Mouse (Mus musculus) spleen, adult 2 months (tissue): ENCODE results near the gene Spr. TPM values are rescaled to one million over a fixed set of nuclear protein-coding genes. Genes with fewer than 3 reads are reported as not detected.
"Not testable (repeated sequence)": the region's sequence is repeated elsewhere in the genome, so short reads cannot be mapped to it uniquely, and the experiment has no call there.

ENCODE experiments used
- DNase-seq, 2 experiments: peaks; one replicate each; pipeline versions ENCODE4 v3.0.0 to v3.0.0-alpha.2; 2012 to 2021; ENCODE audit warnings: low spot score in 2 of 2, low read depth in 1 of 2
- H3K27ac ChIP-seq: fragments of 200-500 bp; 2 replicates; pipeline ENCODE4 v1.5.1; 2012; ENCODE audit warnings: low read length, inconsistent platforms; ENCODE audit not compliant: insufficient read depth
- H3K27me3 ChIP-seq: fragments of 200-500 bp; 2 replicates; pipeline ENCODE4 v1.6.1; 2012; ENCODE audit warnings: mild to moderate bottlenecking, moderate library complexity, low read length, inconsistent platforms; ENCODE audit not compliant: control insufficient read depth, insufficient read depth
- H3K36me3 ChIP-seq: fragments of 200-500 bp; 2 replicates; pipeline ENCODE4 v1.6.1; 2012; ENCODE audit warnings: mild to moderate bottlenecking, low read length, inconsistent platforms; ENCODE audit not compliant: control insufficient read depth, insufficient read depth
- H3K4me1 ChIP-seq: fragments of 200-500 bp; 2 replicates; pipeline ENCODE4 v1.6.1; 2011; ENCODE audit warnings: inconsistent platforms; ENCODE audit not compliant: control insufficient read depth, insufficient read depth, insufficient read length
- H3K4me3 ChIP-seq: fragments of 200-500 bp; 2 replicates; pipeline ENCODE4 v1.5.1; 2011; ENCODE audit warnings: mild to moderate bottlenecking, inconsistent platforms; ENCODE audit not compliant: insufficient read depth, insufficient read length; ENCODE audit errors: extremely low read depth
- CTCF ChIP-seq: fragments of 200-500 bp; IDR thresholded peaks from 2 replicates; pipeline ENCODE4 v1.5.1; 2011; ENCODE audit warnings: mild to moderate bottlenecking, inconsistent platforms; ENCODE audit not compliant: insufficient read depth, insufficient read length, insufficient replicate concordance; ENCODE audit errors: extremely low read depth
- POLR2A ChIP-seq: fragments of 200-500 bp; IDR thresholded peaks from 2 replicates; pipeline ENCODE4 v1.6.1; 2011; ENCODE audit warnings: low read depth, low read length, inconsistent platforms
- WGBS: fragments of 180-500 bp; shearing (Covaris S2); methylation state at CpG from one replicate; pipeline ENCODE4 v1.1.7; 2018; 5-methylcytosine and 5-hydroxymethylcytosine counted together
- polyA plus RNA-seq: library from polyadenylated mRNA; depleted of rRNA; stranded (reverse); fragments of >200 nt; gene quantifications from 2 replicates; pipeline ENCODE4 v1.2.3, GENCODE M21; 2012

The Spr gene
- polyA plus RNA-seq, 1 experiment, result 10.2 TPM

DNA sequence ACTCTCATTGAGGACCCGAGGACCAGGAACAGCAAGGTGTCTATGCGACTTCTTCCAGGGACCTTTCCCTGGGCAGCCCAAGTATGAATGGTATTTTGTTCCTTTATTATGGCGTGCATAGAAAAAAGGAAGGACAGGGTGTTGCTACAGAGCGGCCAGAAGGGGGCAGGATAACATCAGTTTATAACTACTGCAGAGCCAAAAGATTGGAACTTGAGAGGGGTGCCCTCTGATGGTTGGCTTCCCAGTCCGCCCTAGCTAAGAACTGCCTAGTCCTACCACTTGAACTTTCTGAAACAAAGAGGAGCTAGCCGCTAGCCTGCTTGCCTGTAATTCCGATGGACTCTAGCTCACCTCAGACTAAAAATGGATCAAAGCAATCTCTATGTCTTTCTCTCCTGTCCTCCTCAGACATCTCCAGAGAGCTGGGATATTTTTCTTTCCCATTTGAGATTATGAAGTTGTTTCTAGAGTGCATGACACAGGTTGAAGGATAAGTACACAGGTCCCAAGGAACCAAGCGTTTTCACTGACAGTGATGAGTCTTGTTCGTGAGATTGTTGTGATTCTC lies 16.5 kb upstream of the Spr start:
- Histone ChIP-seq H3K36me3 (no peaks in the 10 kb centered on the region), H3K4me1 (no peaks in the 10 kb centered on the region; the same call in 1 of the 2 replicates), H3K4me3 (no peak overlapping the region), H3K27ac (no peak overlapping the region), H3K27me3 (peaks cover 3% of the 10 kb centered on the region)
- TF ChIP-seq CTCF, result no peak; the same call in 1 of the 2 replicates
- no peak for TF ChIP-seq POLR2A
- peak; percentile 30 to 45 for DNase-seq
- 12% methylated on average over 9 of the region's 9 CpGs for WGBS

DNA sequence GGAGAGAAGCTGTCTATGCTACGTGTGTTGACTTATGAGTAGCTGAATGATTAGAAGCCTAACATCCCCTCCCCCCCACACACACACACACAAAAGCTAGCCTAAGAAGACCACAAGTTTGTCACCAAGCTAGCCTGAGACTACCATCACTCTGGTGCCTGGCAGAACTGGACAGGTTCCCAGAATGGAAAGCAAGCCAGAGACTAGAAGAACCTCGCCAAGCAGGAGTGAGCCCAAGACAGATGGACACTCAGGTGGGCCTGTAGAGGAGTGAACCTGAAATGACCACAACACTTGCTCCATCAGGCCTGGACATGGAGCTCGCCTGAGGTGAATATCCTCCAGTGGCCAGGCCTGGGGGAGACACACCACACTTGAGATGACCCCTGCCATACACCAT lies 12.8 kb upstream of the Spr start:
- H3K36me3 ChIP-seq, result no peaks in the 10 kb centered on the region
- peaks cover 3% of the 10 kb centered on the region for H3K27me3 ChIP-seq
- WGBS, result 70% methylated on average over 3 of the region's 3 CpGs
- TF ChIP-seq CTCF (no peak), POLR2A (no peak)
- H3K4me1 ChIP-seq, result no peaks in the 10 kb centered on the region; the same call in 1 of the 2 replicates
- H3K4me3 ChIP-seq, result no peak overlapping the region
- H3K27ac ChIP-seq, result no peak overlapping the region
- no peak for DNase-seq

DNA sequence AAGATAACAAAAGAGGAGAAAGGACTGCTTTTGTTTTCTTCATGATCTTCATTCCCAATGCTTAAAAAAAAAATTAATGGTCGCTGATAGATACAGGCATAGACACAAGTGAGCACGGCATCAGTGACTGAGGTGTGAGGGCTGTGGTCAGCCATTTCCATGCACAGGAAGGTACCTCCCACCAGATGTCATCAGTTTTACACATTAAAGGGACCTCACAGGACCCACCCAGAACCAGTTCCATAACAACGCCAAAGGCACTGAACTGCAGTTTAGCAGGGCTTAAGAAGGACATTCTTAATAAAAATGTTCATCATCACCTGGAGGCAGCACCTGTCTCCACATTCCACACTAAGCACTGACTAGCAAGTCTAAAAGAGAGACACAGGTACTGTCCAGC lies 10.1 kb upstream of the Spr start:
- H3K4me3 ChIP-seq, result no peak overlapping the region
- no peaks in the 10 kb centered on the region for H3K4me1 ChIP-seq
- H3K27me3 ChIP-seq, result no peaks in the 10 kb centered on the region; the same call in 1 of the 2 replicates
- TF ChIP-seq POLR2A (no peak), CTCF (no peak)
- 47% methylated on average over 3 of the region's 3 CpGs for WGBS
- no peaks in the 10 kb centered on the region for H3K36me3 ChIP-seq
- no peak for DNase-seq
- H3K27ac ChIP-seq, result no peak overlapping the region

DNA sequence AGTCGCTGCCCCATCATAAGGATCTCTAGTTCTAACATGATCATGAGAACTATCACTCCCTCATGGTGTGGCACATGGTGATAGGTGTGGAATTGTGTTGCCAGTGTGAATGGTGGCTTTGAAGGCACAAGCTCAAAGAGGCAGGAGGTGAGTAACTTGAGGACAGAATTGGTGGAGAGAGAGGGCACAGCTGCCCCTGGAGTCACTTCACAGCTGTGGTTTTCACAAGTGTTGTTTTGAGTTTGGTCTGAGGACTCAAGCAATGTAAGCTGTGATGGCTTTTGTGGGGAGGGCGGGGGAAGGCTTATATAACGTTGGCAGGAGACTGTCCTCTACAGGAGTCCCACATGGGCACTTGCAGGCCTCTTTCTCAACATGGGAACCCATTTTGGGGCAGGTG lies 6.9 kb upstream of the Spr start:
- Histone ChIP-seq H3K36me3 (no peaks in the 10 kb centered on the region), H3K27ac (no peak overlapping the region), H3K27me3 (no peaks in the 10 kb centered on the region; the same call in 1 of the 2 replicates), H3K4me1 (no peaks in the 10 kb centered on the region), H3K4me3 (no peak overlapping the region)
- WGBS, result 67% methylated on average over 3 of the region's 3 CpGs
- no peak for DNase-seq
- TF ChIP-seq POLR2A (no peak), CTCF (no peak)

DNA sequence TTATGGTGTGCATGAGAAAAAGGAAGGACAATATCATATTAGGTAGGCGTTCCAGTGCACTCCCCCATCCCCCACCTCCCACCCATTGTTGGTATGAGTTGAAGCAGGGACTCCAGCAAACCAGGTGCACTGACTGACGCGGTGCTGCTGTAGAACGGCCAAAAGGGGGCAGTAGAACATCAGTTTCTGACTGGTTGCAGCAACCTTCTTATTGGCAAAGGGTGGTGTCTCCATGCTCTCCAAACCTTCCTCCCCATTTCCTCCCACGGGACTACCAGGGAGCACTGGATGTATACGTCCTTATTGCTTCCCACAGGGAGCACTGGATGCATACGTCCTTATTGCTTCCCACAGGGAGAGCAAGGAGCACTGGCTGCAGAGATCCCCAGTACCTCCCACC lies 3.4 kb upstream of the Spr start:
- WGBS, result 10% methylated on average over 7 of the region's 7 CpGs
- not testable (repeated sequence) for H3K4me1 ChIP-seq, H3K4me3 ChIP-seq, H3K27me3 ChIP-seq, H3K36me3 ChIP-seq, H3K27ac ChIP-seq
- peak; percentile 11; the same call in 1 of the 2 replicates for TF ChIP-seq CTCF
- peak in 1 of 2 experiments; percentile 15 for DNase-seq

DNA sequence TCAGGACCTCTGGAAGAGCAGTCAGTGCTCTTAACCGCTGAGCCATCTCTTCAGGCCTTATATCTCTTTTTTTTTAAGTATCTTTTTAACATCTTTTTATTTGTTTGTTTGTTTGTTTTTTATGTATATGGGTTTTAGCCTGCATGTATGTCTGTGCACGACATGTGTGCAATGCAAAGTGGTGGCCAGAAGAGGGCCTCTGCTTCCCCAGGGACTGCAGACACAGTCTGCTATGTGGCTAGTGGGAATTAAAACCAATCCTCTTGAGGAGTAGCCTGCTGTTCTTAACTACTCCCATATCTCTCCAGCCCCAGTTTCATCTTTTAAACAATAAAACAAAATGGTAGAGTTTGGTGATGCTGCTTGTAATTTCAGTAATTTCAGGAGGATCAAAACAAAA lies 2.0 kb upstream of the Spr start:
- no peaks in the 10 kb centered on the region for H3K4me1 ChIP-seq
- no peak for DNase-seq
- H3K4me3 ChIP-seq, result no peak overlapping the region
- H3K27ac ChIP-seq, result no peak overlapping the region
- TF ChIP-seq POLR2A, result no peak
- TF ChIP-seq CTCF, result no peak
- WGBS, result 91% methylated on average over 2 of the region's 2 CpGs
- no peaks in the 10 kb centered on the region for H3K27me3 ChIP-seq
- H3K36me3 ChIP-seq, result no peaks in the 10 kb centered on the region

DNA sequence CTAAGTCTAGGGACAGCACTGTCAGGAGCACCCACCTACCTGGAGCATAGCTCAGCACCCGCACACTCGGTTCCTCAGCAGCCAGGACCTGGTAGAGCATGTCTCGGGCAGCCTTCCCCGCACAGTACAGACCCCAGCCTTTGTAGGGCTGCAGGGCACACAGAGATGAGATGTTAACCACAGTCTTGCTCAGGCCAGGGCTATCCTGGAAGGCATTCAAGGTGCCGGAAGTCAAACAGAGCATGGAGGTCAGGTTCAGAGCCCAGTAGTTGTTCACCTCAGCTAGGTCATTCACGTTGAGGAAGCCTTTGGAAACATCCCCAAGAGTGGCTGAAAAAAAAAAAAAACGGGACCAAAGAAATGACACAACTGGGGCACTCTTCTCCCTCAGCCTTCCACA lies 782 bp downstream of the Spr start:
- H3K4me3 ChIP-seq, result peak overlapping the region; percentile 79; the same call in 1 of the 2 replicates
- not testable (repeated sequence) for DNase-seq, H3K27me3 ChIP-seq, H3K27ac ChIP-seq, H3K4me1 ChIP-seq, H3K36me3 ChIP-seq
- 68% methylated on average over 7 of the region's 7 CpGs for WGBS
